Mouse (Mus musculus) C2C12 (cell line): ENCODE results near the gene Actr6. TPM values are rescaled to one million over a fixed set of nuclear protein-coding genes. Genes with fewer than 3 reads are reported as not detected.
"Not testable (repeated sequence)": the region's sequence is repeated elsewhere in the genome, so short reads cannot be mapped to it uniquely, and the experiment has no call there.

Experiments
- H3K27me3 ChIP-seq: one replicate; pipeline ENCODE4 v1.6.1; 2011; ENCODE audit not compliant: control insufficient read depth, insufficient read depth, insufficient read length
- H3K36me3 ChIP-seq: one replicate; pipeline ENCODE4 v1.6.1; 2011; ENCODE audit not compliant: control insufficient read depth, insufficient read depth
- H3K4me3 ChIP-seq: one replicate; pipeline ENCODE4 v1.5.1; 2011; ENCODE audit warnings: mild to moderate bottlenecking, control low read depth; ENCODE audit not compliant: poor library complexity, insufficient read depth, severe bottlenecking
- H3K79me2 ChIP-seq: one replicate; pipeline ENCODE4 v1.6.1; 2011; ENCODE audit not compliant: control insufficient read depth, insufficient read depth
- H3K79me3 ChIP-seq: one replicate; pipeline ENCODE4 v1.6.1; 2011; ENCODE audit warnings: low read depth, control low read depth
- H3ac ChIP-seq: one replicate; pipeline ENCODE3; 2011; ENCODE audit warnings: low read depth; ENCODE audit not compliant: control insufficient read depth, insufficient read length
- CEBPB ChIP-seq: IDR thresholded peaks from one replicate; pipeline ENCODE4 v1.6.1; 2011; ENCODE audit warnings: low read depth, mild to moderate bottlenecking, control low read depth, moderate library complexity
- CTCF ChIP-seq: IDR thresholded peaks from one replicate; pipeline ENCODE4 v1.5.1; 2011; ENCODE audit not compliant: control insufficient read depth, insufficient read depth, insufficient read length
- FOSL1 ChIP-seq: IDR thresholded peaks from one replicate; pipeline ENCODE4 v1.8.0; 2011; ENCODE audit warnings: mild to moderate bottlenecking, low read length; ENCODE audit not compliant: poor library complexity, insufficient read depth, severe bottlenecking
- MAX ChIP-seq: IDR thresholded peaks from one replicate; pipeline ENCODE4 v1.6.1; 2011; ENCODE audit warnings: mild to moderate bottlenecking, control low read depth
- MYOD1 ChIP-seq: IDR thresholded peaks from one replicate; pipeline ENCODE4 v1.6.1; 2011; ENCODE audit warnings: low read depth; ENCODE audit not compliant: control insufficient read depth, insufficient read length
- MYOG ChIP-seq: IDR thresholded peaks from one replicate; pipeline ENCODE4 v1.6.1; 2011; ENCODE audit not compliant: control insufficient read depth, insufficient read length; ENCODE audit errors: extremely low read depth
- USF1 ChIP-seq: IDR thresholded peaks from one replicate; pipeline ENCODE4 v1.6.1; 2011; ENCODE audit warnings: low read depth, mild to moderate bottlenecking, control low read depth, moderate library complexity
- polyA plus RNA-seq: library from polyadenylated mRNA; unstranded; fragments of >200 nt; fragmentation: generic; extraction: Trizol; gene quantifications from one replicate; pipeline ENCODE4 v1.2.1, GENCODE M21; 2012; ENCODE audit warnings: missing spikeins

The Actr6 gene
- polyA plus RNA-seq, 1 experiment: 4.2 TPM

DNA sequence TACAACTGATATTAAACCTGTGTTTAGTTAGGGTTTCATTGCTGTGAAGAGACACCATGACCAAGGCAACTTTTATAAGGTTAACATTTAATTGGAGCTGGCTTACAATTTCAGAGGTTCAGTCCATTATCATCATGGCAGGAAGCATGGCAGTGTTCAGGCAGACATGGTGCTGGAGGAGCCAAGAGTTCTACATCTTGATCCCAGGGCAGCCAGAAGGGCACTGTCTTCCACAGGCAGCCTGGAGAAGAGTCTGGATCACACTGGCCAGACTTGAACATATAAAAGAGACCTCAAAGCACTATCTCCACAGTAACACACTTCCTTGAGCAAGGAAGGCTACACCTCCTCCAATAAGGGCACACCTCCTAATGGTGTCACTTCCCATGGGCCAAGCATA, 11.8 kb downstream of the Actr6 start:
- Histone ChIP-seq H3K4me3 (no peak overlapping the region), H3K27me3 (no peaks in the 10 kb centered on the region), H3K79me3 (no peaks in the 10 kb centered on the region), H3K79me2 (no peaks in the 10 kb centered on the region), H3K36me3 (peaks cover 38% of the 10 kb centered on the region), H3ac (no peak overlapping the region)
- TF ChIP-seq FOSL1 (no peak), MYOG (no peak), CTCF (no peak), USF1 (no peak), CEBPB (no peak), MYOD1 (no peak), MAX (no peak)

DNA sequence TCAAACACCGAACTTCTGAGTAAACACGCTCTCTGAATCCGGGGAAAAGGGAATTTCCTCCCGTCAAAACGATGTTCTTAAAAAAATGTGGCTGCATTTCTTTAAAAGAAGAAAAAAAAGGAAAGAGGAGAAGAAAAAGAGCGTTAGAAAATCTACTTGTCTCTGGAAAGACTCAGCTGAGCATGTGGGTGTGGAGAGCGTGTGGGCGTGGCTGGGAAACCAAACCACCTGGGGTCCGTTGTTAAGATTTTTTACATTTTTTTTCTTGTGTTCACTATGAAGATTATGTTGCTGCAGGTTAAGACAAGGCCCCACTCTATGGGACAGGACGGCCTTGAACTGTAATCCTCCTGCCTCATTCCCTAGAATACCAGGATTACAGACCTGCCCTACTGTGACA, 17.2 kb downstream of the Actr6 start:
- Histone ChIP-seq H3K79me3 (no peaks in the 10 kb centered on the region), H3K36me3 (peaks cover 55% of the 10 kb centered on the region), H3K79me2 (no peaks in the 10 kb centered on the region), H3ac (no peak overlapping the region), H3K27me3 (no peaks in the 10 kb centered on the region), H3K4me3 (no peak overlapping the region)
- no peak for TF ChIP-seq CEBPB
- no peak for TF ChIP-seq USF1
- no peak for TF ChIP-seq MYOD1
- TF ChIP-seq FOSL1: no peak
- TF ChIP-seq MYOG: no peak
- TF ChIP-seq CTCF: no peak
- no peak for TF ChIP-seq MAX

DNA sequence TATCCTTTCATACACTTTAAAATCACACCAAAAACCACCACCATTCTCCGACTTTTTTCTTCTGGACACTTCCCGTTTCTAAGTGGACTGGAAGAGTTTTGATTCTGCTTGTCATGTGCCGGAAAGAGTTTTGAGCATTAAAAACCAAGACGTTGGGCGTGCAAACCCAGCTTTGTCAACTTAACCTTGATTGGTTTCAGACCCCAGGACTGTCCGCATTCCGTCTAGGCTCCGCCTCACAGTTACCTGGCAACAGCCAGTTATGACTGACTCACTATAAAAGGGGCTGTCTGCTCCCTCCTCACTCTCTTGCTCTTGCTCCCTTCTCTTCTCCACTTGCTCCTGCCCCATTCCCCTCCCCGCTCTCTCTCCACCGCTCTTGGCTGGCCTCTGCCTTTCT, 23.4 kb downstream of the Actr6 start:
- no peak for TF ChIP-seq FOSL1
- TF ChIP-seq MYOD1: no peak
- TF ChIP-seq CEBPB: no peak
- Histone ChIP-seq H3ac (no peak overlapping the region), H3K79me3 (no peaks in the 10 kb centered on the region), H3K36me3 (peaks cover 21% of the 10 kb centered on the region), H3K4me3 (no peak overlapping the region), H3K27me3 (no peaks in the 10 kb centered on the region), H3K79me2 (no peaks in the 10 kb centered on the region)

DNA sequence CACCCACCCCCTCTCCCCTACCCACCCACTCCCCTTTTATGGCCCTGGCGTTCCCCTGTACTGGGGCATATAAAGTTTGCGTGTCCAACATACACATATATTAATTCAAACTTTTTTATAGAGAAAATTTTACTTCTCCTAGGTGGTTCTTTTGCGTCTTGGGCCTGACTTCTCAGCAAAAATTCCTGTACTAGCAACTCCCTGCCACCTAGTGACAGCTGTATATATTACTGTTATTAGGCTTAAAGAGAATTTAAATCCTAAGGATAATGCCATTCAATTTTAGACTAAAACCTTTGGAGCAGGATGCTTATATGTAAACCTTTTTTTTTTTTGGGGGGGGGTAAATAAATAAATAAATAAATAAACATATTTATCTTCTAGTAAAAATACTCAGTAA, 24.7 kb downstream of the Actr6 start:
- no peak for TF ChIP-seq MAX
- no peaks in the 10 kb centered on the region for H3K27me3 ChIP-seq
- no peak overlapping the region for H3ac ChIP-seq
- no peak overlapping the region for H3K4me3 ChIP-seq
- H3K79me2 ChIP-seq: no peaks in the 10 kb centered on the region
- H3K36me3 ChIP-seq: peaks cover 11% of the 10 kb centered on the region
- no peaks in the 10 kb centered on the region for H3K79me3 ChIP-seq

DNA sequence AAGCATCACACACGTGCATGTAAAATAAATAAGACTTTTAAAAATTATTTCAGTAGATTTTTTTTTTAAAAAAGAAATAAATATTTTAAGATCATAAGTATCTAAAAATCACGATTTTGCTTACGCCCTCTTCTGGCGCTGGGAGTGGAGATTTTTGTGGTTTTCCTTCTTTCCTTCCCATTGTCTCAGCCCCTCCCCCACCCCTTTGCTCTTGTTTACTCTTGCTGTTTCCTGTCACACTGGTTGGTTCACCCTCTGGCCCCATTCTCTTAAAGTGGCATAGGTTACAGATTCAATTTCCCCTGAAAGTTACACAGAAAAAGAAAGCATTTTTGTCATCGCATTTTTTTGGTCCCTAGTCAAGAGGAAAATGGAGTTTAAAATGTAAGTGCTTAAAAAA, 29.1 kb downstream of the Actr6 start:
- H3K4me3 ChIP-seq: no peak overlapping the region
- H3ac ChIP-seq: no peak overlapping the region
- H3K36me3 ChIP-seq: no peaks in the 10 kb centered on the region
- H3K27me3 ChIP-seq: no peaks in the 10 kb centered on the region
- H3K79me2 ChIP-seq: no peaks in the 10 kb centered on the region
- TF ChIP-seq MAX (no peak), USF1 (no peak), FOSL1 (no peak), CEBPB (no peak), MYOG (no peak), MYOD1 (no peak), CTCF (no peak)
- H3K79me3 ChIP-seq: no peaks in the 10 kb centered on the region

DNA sequence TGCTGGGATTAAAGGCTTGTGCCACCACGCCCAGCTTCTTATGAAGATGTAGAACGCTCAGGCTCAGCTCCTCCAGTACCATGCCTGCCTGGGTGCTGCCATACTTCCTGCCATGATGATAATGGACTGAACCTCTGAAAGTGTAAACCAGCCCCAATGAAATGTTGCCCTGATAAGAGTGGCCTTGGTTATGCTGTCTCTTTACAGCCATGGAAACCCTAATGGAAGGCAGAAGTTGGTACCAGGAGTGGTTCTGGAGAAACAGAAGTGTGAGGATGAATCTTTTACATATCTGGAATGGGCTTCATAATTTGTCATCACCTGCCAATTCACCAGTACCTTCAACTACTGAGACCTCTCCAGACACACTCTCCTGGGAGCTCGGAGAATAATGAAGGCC, 34.1 kb downstream of the Actr6 start:
- Histone ChIP-seq H3ac (no peak overlapping the region), H3K79me3 (no peaks in the 10 kb centered on the region), H3K27me3 (no peaks in the 10 kb centered on the region), H3K79me2 (no peaks in the 10 kb centered on the region), H3K4me3 (no peak overlapping the region), H3K36me3 (no peaks in the 10 kb centered on the region)
- TF ChIP-seq CTCF (no peak), MYOG (no peak), FOSL1 (no peak), USF1 (no peak), CEBPB (no peak), MYOD1 (no peak), MAX (no peak)

DNA sequence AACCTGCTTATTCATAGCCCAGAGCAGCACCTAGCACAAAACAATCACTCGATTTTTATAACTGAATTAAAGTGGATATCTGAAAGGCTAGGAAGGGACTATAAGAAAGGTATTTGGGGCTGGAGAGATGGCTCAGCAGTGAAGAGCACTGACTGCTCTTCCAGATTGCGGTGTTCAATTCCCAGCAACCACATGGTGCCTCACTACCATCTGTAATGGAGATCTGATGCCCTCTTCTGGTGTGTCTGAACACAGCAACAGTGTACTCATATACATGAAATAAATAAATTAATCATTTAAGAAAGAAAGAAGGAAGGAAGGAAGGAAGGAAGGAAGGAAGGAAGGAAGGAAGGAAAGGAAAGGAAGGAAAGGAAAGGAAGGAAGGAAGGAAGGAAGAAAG, 35.8 kb downstream of the Actr6 start:
- H3K79me2 ChIP-seq: not testable (repeated sequence)

More for the DNA sequence above, 35.8 kb downstream of the Actr6 start:
- not testable (repeated sequence) for H3K27me3 ChIP-seq, H3K36me3 ChIP-seq, H3K79me3 ChIP-seq, H3K4me3 ChIP-seq, H3ac ChIP-seq
